Mouse (Mus musculus): ENCODE results near the gene Traf5.
A peak's percentile ranks its signal among the peaks of the same experiment; 100 is the strongest.

The Traf5 gene

DNA sequence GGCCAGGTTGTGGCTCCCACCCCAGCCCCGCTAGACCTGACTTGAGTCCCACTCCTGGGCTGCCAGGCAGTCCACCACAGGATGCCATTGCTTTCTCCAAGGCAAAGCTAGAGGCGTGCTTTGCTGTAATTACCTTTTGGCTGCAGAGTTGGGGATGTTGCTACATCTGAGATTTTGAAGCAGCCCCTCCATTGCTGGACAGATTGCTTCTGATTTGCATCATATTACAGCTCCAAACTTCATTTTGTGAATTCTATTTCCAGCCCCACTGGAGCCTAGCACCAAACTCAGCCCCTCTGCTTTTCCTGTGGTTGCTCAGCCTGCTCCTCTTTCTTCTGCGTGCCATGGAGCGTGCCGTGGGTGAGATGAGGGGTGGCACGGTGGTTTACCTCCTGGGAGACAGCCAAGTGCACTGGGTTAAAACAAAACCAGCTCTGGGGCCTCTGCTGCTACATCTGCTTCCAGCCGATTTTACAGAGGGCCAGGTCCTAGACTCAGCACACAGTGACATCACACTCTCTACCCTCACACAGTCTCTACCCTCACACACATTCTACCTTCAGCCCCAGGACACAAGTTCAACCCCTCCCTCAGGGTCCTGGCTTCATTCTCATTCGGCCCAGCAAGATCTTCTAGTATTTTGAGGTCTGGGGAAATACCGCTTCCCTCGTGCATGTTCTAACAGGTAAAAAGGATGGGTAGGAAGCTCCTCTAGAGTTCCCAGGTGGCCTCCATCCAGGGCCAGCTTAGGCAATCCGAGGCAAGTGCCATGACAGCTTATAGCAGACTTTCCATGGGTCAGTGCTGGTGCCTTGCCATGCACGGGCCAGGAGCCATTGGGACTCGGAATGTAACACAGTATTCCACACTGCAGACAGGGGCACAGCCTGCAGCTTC, 117.6 kb downstream of the Traf5 start:
- no peak for DNase-seq (ENCODE audit: low read depth, low spot score)

DNA sequence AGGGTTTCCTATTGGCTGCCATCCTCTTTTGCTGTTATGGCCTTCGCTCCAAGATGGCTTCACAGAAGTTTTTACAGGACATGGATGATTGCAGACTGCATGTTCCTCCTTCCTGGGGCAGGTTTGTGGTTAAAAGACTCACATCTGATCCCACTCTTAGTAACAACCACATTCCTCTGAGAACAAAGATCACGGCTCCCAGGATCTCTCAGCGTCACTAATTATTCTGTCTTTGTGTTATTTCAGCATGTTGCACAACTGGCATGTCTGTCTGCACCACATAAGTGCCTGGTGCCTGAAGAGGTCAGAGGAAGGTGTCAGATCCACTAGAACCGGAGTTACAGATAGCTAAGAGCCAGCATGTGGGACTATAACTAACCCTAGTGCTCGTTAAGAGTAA, 122.4 kb downstream of the Traf5 start:
- no peak for DNase-seq (ENCODE audit: low read depth, low spot score)

DNA sequence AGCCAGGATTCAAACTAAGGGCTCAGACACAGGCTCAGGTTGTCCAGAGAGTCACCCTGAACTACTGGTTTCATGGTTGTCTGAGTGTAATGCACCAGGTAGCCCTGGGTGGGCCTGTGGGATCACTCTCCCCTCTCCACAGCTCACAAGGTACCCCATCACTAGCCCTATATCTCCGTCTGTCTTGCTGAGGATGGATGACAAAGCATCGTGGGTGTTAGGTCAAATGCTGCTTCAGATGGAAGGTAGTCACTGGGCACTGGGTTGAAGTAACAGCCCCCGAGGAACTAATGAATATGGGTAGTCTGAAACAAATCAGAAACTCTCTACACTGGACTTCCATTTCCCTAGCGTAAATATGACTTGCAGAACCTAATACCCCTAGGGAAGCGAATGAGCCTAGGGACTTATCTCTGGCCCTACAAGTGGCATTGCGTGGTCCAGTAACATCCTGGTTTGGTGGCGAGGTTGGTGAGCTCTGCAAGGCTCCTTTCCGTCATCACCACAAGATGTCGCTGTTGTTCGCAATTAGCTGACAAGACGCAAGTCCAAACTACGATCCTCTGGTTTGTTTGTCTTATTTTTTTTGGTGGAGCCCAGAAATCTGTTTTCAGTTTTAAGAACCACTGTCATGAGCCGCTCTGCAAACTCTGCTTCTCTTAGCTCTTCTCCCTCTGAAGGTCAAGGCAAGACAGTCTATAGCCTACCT, 127.4 kb downstream of the Traf5 start:
- peak; percentile 56 for DNase-seq (ENCODE audit: low read depth, low spot score)

DNA sequence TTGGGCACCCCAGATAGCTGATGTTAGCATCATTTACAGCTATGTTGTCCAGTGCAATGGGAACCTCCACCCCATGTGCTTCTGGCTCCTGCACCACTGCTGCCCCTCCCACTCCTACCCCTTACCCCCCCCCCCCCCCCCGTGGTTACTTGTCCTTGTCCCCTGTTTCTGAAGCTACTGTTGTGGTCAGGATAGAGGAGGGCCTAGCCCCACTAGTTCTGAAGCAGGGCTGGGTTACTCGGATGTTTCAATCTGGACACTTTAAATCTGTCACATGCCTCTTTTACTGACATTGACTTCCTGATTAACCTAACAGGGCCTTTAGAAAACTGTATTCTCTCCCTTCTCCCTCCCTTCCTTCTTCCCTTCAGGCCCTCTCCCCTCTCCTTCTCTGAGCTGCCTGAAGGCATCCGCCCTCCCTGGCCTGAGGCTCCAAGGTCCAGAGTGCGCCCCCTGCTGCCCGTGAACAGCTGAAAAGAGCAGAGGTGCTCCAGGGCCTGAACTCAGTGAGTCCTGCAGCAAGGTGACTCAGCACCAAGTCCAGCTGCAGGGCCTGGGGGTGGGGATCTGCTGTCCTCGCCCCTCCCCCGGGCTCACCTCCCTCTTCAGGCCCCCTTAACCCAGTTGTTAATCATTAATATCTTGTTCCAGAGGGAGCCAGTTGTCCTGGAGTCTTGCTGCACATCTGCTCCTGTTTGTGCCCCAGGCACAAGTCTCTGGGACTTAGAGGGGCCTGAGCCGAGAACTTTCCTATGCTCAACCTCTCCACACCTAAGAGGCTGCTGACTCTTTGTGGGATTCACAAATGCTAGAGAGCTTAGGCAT, 128.2 kb downstream of the Traf5 start:
- DNase-seq (ENCODE audit: low read depth, low spot score): no peak

DNA sequence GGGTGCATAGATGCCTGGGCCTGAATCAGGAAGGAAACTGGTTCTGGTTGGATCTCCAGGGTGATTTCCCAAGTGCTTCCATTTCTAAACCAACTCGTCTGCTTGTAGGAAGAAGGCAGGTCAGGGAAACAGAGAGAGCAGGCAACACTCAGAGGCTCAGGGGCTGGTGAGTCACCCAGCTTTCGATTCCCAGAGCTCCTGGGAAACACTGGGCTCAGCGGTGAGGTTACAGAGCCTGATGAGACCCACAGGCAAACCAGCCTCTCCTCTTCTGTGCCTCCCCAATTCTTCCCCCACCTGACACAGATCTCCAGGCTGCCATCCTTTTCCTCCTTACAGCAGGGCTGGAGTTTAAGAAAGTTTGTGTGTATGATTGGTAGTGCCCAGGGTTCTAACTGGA, 128.9 kb downstream of the Traf5 start:
- DNase-seq (ENCODE audit: low read depth, low spot score): no peak

DNA sequence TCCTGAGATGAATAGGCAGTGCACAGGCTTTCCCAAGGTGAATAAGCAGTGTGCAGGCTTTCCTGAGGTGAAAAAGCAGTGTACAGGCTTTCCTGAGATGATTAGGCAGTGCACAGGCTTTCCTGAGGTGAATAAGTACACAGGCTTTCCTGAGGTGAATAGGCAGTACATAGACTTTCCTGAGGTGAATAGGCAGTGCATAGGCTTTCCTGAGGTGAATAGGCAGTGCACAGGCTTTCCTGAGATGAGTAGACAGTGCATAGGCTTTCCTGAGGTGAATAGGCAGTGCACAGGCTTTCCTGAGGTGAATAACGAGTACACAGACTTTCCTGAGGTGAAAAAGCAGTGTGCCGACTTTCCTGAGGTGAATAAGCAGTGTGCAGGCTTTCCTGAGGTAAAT, 131.4 kb downstream of the Traf5 start:
- DNase-seq (ENCODE audit: low read depth, low spot score): no peak

DNA sequence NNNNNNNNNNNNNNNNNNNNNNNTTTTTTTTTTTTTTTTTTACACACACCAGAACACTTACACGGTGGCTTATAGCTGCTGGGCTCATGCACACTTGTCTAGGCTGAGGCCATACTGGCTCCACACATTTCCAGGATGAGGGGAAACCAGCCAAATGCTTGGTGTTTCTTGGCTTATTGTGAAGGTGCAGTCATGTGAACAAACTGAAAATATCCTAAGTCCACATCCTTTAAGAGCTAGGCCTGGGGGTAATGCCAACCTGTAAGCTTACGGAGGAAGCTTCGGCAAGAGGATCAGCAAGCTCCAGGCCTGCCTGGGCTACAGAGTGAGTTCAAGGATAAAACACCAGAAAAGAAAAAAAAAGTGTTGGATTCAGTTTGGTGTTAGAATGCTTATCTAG, 135.0 kb downstream of the Traf5 start:
- no peak for DNase-seq (ENCODE audit: low read depth, low spot score)

DNA sequence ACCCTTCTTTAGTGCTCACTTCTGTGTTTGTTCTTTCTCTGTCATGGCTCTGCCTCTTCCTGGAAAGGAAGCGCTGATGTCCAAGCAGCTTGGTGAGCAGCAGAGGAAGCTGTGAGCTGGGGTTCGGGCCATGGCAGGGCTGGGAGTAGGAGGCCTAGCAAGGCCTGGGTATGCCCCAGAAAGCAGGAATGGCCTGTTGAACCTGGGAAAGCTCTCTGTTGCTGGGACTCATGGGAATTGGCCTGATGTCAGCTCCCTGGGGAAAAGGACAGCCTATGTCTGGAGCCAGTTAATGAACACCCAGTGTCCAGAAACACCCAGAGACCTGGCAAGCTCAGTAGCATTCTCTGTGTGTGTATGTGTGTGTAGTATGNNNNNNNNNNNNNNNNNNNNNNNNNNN, 135.5 kb downstream of the Traf5 start:
- DNase-seq (ENCODE audit: low read depth, low spot score): no peak

DNA sequence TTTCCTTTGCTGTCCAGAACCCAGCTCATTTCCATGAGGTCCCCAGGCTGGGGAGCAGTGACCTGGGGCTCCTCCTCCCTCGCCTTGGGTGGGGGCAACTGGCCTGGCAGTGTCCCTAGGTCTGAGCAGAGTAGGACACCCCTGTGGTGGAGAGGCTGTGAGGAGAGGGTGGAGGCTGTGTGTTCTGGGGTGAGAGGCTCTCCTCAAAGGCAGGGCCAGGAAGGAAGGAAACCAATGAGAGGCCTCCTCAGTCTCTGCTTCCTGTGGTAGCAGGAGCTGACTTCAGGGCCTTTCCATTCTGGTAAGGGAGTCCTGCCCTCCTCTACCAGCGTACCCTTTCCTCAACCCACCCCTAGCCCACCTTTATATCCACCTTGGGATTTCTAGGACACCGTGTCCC, 136.1 kb downstream of the Traf5 start:
- no peak for DNase-seq (ENCODE audit: low read depth, low spot score)

DNA sequence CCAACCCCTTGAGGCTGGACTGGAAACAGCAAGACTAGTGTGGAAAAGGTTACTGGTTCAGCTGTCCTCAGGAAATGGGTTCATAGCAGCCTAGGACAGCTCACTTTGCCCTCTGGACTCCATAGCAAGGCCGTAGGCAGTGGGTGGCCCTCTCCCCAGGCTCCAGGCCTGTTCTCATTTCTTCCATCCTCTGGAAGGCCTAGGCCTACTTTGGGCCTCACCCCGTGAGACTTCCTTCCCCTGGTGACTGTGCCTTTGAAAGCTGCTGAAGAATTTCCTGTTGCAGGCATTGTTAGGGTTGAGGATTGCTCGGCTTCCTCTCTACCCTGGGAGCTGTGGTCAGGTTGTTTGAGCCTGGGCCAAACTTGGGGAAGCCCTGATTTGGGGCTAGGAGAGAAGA, 137.3 kb downstream of the Traf5 start:
- no peak for DNase-seq (ENCODE audit: low read depth, low spot score)

DNA sequence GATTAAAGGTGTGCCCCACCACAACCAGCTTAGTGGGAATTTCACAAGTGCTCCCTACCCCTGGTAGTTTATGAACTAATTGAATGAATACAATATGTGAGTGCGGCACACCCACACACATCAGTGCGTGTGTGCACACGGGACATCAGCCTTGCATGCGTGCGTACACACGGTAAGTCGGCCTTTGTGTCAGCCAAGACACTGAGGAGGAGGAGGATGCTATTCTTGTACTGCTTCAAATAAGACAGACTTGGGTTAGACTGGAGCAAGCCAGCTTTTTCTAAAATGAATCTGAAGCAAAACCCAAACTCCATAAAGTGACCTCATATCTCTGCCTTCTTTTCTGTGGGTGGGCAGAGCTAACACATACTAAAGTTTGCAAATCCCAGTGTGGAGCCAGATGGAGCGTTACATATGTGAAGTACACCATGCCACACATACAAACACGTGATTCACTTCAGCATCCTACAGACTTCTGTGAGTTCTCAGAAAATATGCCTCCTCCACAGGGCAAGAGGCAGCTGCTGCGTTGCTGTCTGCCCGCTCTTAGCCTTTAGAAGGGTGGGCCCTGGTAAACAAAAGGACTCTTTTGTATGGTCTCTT, 139.5 kb downstream of the Traf5 start:
- no peak for DNase-seq (ENCODE audit: low read depth, low spot score)

DNA sequence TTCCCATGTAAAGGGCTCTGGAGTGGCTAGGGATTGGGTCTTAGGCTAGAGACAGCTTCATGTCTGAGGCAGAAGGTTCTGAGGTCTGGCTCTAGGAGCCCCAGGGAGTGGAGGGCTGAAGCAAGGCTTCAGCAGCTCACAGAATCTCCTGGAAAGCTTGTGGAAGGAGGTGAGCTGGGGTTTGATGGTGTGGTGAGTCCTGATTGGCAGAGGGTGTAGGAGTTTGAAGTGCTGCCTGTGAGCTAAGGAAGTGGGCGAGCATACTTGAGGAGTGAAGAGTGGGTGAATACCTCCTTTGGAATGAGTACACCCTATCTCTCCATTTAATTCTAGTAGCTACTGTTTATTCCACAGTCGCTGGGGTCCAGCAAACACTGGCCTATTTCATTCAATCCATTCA, 141.7 kb downstream of the Traf5 start:
- no peak for DNase-seq (ENCODE audit: low read depth, low spot score)

DNA sequence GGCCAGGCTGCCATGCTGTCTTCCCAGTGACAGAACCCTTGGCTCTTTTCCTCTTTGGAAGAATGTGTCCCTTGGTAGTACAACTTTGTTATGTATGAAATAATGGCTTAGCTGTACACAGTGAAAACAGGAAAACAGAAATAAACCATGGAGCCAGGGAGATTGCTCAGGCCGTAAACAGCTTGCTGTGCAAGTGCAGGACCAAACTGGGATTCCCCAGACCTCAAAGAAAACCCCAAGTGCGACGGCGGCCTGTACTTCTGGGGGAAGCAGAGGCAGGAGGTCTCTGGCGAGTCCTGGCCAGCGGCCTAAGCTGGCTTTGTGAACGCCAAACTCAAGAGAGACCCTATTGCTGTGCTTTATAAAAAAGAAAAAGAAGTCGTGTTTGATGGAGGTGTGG, 143.8 kb downstream of the Traf5 start:
- DNase-seq (ENCODE audit: low read depth, low spot score): no peak

DNA sequence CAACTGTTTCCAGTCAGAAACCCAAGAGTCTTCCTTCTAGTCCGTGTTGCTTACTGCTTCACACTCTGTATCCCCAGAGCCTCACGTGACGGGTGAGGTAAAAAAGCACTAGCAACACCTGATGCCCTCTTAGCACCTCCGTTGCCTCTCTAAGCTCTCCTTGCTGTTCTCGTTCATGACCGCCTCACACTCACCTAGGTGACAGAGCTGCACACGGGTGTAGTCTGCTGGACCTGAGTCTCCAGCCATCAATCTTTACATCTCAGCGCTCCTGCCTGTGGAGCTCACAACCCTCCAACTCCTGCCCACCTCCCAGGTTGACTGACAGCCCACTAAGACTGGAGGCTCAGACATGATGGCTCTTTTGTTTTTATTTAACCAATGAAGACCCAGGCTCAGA, 144.6 kb downstream of the Traf5 start:
- no peak for DNase-seq (ENCODE audit: low read depth, low spot score)
